Comparison of ENCODE assay signal across 9 mouse cellular contexts in the genomic region with DNA sequence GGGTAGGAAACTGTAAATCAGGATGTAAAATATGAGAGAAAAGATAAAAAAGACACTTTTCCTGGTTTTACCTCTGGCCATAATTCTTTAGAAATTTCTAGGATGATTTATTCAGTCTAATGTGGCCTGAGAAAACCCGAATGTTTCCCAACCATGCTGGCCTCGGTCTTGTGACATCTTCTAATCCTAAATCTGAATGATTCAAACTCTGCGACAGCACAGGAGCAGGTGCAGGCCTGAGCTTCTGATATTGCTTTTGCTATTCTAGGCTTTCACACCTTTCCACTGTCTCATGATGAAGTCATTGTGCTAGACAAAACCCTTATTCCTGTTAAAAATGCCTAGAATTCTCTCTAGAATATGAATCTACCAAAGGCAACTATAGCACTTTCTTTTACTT. TPM values are rescaled to one million over a fixed set of nuclear protein-coding genes. Genes with fewer than 3 reads are reported as not detected.
"Had no signal": no experiment of that assay in that cellular context is flagged by ENCODE, and none has a peak within 500 bp of the region (broad histone marks: within the 10 kb centered on the region; RNA-seq: fewer than 3 reads in every experiment).

No protein-coding gene starts in this region.

- DNase-seq: lung, adult 18-20 months; lung, embryonic 14.5 days; lung, postnatal 10 days; lung, postnatal 4 days; midbrain, embryonic 14.5 days; thymus, adult 18-20 months; thymus, postnatal 14 days; thymus, postnatal 36 days had no signal

RNA-seq across cellular contexts. Expression of a gene that starts 51.3 kb away (rescaled TPM):
- total RNA-seq: megakaryocyte-erythroid progenitor cell, adult 5-6 weeks had no signal
